Mouse (Mus musculus) G1E (cell line): ENCODE results near the gene Slc7a6. TPM values are rescaled to one million over a fixed set of nuclear protein-coding genes. Genes with fewer than 3 reads are reported as not detected.
"Not testable (repeated sequence)": the region's sequence is repeated elsewhere in the genome, so short reads cannot be mapped to it uniquely, and the experiment has no call there.

Source experiments
- ATAC-seq: 2 replicates; pipeline ENCODE4 v1.8.0; 2016; ENCODE audit warnings: mild to moderate bottlenecking; ENCODE audit not compliant: insufficient number of reproducible peaks, poor library complexity, low FRiP score, severe bottlenecking; ENCODE audit errors: extremely low read depth
- DNase-seq: peaks from one replicate; pipeline ENCODE4 v3.0.0; 2012; ENCODE audit warnings: low spot score
- H3K27me3 ChIP-seq: 2 replicates; pipeline ENCODE4 v1.6.1; 2012; ENCODE audit warnings: mild to moderate bottlenecking, low read length, inconsistent platforms; ENCODE audit not compliant: insufficient read depth
- H3K36me3 ChIP-seq: replicated peaks from 2 replicates; pipeline ENCODE3; 2012; ENCODE audit warnings: mild to moderate bottlenecking, inconsistent platforms
- H3K4me1 ChIP-seq: 2 replicates; pipeline ENCODE4 v1.6.1; 2012; ENCODE audit warnings: low read depth, low read length, inconsistent platforms, mixed read lengths; ENCODE audit not compliant: insufficient read depth
- H3K4me3 ChIP-seq: 2 replicates; pipeline ENCODE4 v1.5.1; 2012; ENCODE audit warnings: low read depth, mild to moderate bottlenecking, inconsistent platforms, low read length, moderate library complexity, mixed read lengths
- H3K9me3 ChIP-seq: replicated peaks from 2 replicates; pipeline ENCODE4 v1.6.1; 2012; ENCODE audit warnings: inconsistent platforms
- CTCF ChIP-seq: IDR thresholded peaks from 2 replicates; pipeline ENCODE4 v1.5.1; 2012; ENCODE audit warnings: low read depth, low read length, inconsistent platforms, mixed read lengths
- GATA1 ChIP-seq: IDR thresholded peaks from 2 replicates; pipeline ENCODE4 v1.6.1; 2012; ENCODE audit warnings: borderline replicate concordance, low read length, inconsistent platforms, mixed read lengths
- GATA2 ChIP-seq: IDR thresholded peaks from 2 replicates; pipeline ENCODE4 v1.6.1; 2012; ENCODE audit warnings: low read depth, low read length, inconsistent platforms, borderline replicate concordance
- POLR2AphosphoS5 ChIP-seq: IDR thresholded peaks from 2 replicates; pipeline ENCODE4 v1.6.1; 2012; ENCODE audit warnings: low read depth, low read length, inconsistent platforms; ENCODE audit not compliant: insufficient replicate concordance
- TAL1 ChIP-seq: conservative IDR thresholded peaks from 2 replicates; pipeline ENCODE4 v1.6.1; 2012; ENCODE audit warnings: low read depth, low read length, inconsistent platforms, mixed read lengths
- polyA plus RNA-seq: library from polyadenylated mRNA; stranded (reverse); fragments of >175 nt; gene quantifications from 2 replicates; pipeline ENCODE4 v1.2.3, GENCODE M21; 2012
- total RNA-seq, 2 experiments: library from RNA; stranded (forward) in 1 of 2; stranded (reverse) in 1 of 2; fragments of 200-1000 nt in 1 of 2; fragments of >200 nt in 1 of 2; fragmentation: Nextera tagmentation in 1 of 2; gene quantifications; 2 replicates each; pipeline ENCODE4 v1.2.3; 2014 to 2017

The Slc7a6 gene
- total and polyA plus RNA-seq, 3 experiments, result 1.3 to 7.1 (median 4.1) TPM

- 0 out of 2 replicates have a peak, but pooled peaks cover under 1% of the 10 kb centered on the region for H3K9me3 ChIP-seq
- H3K27me3 ChIP-seq, result peaks cover 56% of the 10 kb centered on the region
- TF ChIP-seq TAL1 (peak; percentile 83), POLR2AphosphoS5 (no peak)
- H3K4me3 ChIP-seq, result no peak overlapping the region; the same call in 1 of the 2 replicates
- peak; percentile 86 for ATAC-seq
- DNase-seq, result peak; percentile 36
- peaks cover 60% of the 10 kb centered on the region for H3K4me1 ChIP-seq
- H3K36me3 ChIP-seq, result peaks cover 14% of the 10 kb centered on the region
Observed at GRCm38 (mm10) chr8:106193162-106193561, 24.5 kb downstream of the Slc7a6 start.

- Histone ChIP-seq H3K27me3 (peaks cover 48% of the 10 kb centered on the region), H3K4me1 (peaks cover 62% of the 10 kb centered on the region), H3K4me3 (peak overlapping the region; percentile 40; the same call in 1 of the 2 replicates), H3K36me3 (peaks cover 16% of the 10 kb centered on the region), H3K9me3 (no peaks in the 10 kb centered on the region)
- no peak for TF ChIP-seq POLR2AphosphoS5
- TF ChIP-seq TAL1, result no peak
- no peak for TF ChIP-seq CTCF
- no peak for TF ChIP-seq GATA2
- no peak for TF ChIP-seq GATA1
- ATAC-seq, result no peak
- DNase-seq, result no peak
Observed at GRCm38 (mm10) chr8:106194062-106194461, 25.4 kb downstream of the Slc7a6 start.

GRCm38 (mm10) chr8:106198741-106199140 lies 30.1 kb downstream of the Slc7a6 start:
- DNase-seq (no peak), ATAC-seq (peak; percentile 22; the same call in 1 of the 2 replicates)
- no peak overlapping the region for H3K4me3 ChIP-seq
- H3K4me1 ChIP-seq, result peaks cover 28% of the 10 kb centered on the region
- TF ChIP-seq POLR2AphosphoS5 (no peak), TAL1 (no peak), CTCF (no peak), GATA2 (no peak), GATA1 (no peak)
- no peaks in the 10 kb centered on the region for H3K9me3 ChIP-seq
- peaks cover 34% of the 10 kb centered on the region for H3K27me3 ChIP-seq
- peaks cover 54% of the 10 kb centered on the region for H3K36me3 ChIP-seq

- not testable (repeated sequence) for DNase-seq, H3K4me3 ChIP-seq, H3K9me3 ChIP-seq, ATAC-seq
- Histone ChIP-seq H3K27me3 (peaks cover 27% of the 10 kb centered on the region), H3K4me1 (peaks cover 20% of the 10 kb centered on the region), H3K36me3 (peaks cover 61% of the 10 kb centered on the region)
Observed at GRCm38 (mm10) chr8:106199596-106199995, 30.9 kb downstream of the Slc7a6 start.

GRCm38 (mm10) chr8:106210035-106210731 lies 41.5 kb downstream of the Slc7a6 start:
- DNase-seq, result peak; percentile 43
- peak overlapping the region; percentile 86 for H3K4me3 ChIP-seq
- H3K9me3 ChIP-seq, result no peaks in the 10 kb centered on the region
- TF ChIP-seq TAL1 (no peak), GATA2 (no peak), POLR2AphosphoS5 (no peak), GATA1 (no peak), CTCF (no peak)
- ATAC-seq, result peak; percentile 18; the same call in 1 of the 2 replicates
- H3K4me1 ChIP-seq, result peaks cover 30% of the 10 kb centered on the region
- H3K27me3 ChIP-seq, result no peaks in the 10 kb centered on the region
- H3K36me3 ChIP-seq, result peaks cover 58% of the 10 kb centered on the region

- Histone ChIP-seq H3K27me3 (no peaks in the 10 kb centered on the region), H3K36me3 (peaks cover 59% of the 10 kb centered on the region), H3K4me1 (peaks cover 30% of the 10 kb centered on the region), H3K4me3 (peak within 1 kb of the TSS; percentile 86), H3K9me3 (no peaks in the 10 kb centered on the region)
- ATAC-seq (peak; percentile 73), DNase-seq (peak; percentile 91)
- TF ChIP-seq POLR2AphosphoS5 (no peak), GATA2 (no peak), GATA1 (no peak), CTCF (no peak), TAL1 (no peak)
Observed at GRCm38 (mm10) chr8:106210821-106211345, 42.2 kb downstream of the Slc7a6 start, which contains the start of the genes Slc7a6os and Prmt7. Gene Slc7a6os (minus strand): TSS chr8:106210935. Gene Prmt7 (plus strand): TSS chr8:106210936.
